Mouse (Mus musculus): Measurements from ENCODE around the gene Vmn1r202. TPM values are rescaled to one million over a fixed set of nuclear protein-coding genes. Genes with fewer than 3 reads are reported as not detected.
"Not testable (repeated sequence)": the region's sequence is repeated elsewhere in the genome, so short reads cannot be mapped to it uniquely, and the experiment has no call there.

Vmn1r202 gene
- under 1 TPM in 1 of 2 experiments, not detected in 1; 0.05 TPM for total RNA-seq (2021)
- long read RNA-seq, experiment 1, result 0 reads
- long read RNA-seq, experiment 2, result 0 reads

DNA sequence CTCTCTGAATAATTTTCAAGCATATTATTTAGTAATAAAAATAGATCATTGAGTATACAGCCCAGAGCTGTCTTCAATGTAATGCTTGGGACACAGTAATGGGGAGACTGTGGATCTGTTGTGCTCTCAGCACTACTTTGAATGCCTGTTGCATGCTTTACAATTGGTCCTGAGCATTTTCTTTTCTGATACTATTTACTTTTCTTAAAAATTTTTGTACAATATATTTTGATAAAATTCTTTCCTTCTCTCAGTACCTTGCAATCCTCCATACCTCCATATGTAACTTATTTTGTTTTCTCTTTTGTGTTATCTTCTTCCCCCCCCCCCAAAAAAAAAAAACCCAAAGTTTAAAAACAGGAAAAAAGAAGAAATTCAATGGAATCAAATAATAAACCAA, at the start of gene Vmn1r202:
Gene Vmn1r202 (minus strand): TSS at position 101 of the 400 bp plus-strand sequence.
- no peak for DNase-seq
- intact Hi-C loops (cut with DNase I), result no loop called here

GRCm38 (mm10) chr13:22552898-22553297, 47.7 kb upstream of the Vmn1r202 start, which contains the start of gene Vmn1r204:
TSS of gene Vmn1r204 (plus strand) at chr13:22553198.
- DNase-seq; intact Hi-C loops (cut with DNase I): not testable (repeated sequence)

GRCm38 (mm10) chr13:22517814-22518213, 12.6 kb upstream of the Vmn1r202 start, which contains the start of gene Vmn1r203:
TSS of gene Vmn1r203 (plus strand) at chr13:22518114.
- no peak for DNase-seq
- intact Hi-C loops (cut with DNase I), result no loop called here

DNA sequence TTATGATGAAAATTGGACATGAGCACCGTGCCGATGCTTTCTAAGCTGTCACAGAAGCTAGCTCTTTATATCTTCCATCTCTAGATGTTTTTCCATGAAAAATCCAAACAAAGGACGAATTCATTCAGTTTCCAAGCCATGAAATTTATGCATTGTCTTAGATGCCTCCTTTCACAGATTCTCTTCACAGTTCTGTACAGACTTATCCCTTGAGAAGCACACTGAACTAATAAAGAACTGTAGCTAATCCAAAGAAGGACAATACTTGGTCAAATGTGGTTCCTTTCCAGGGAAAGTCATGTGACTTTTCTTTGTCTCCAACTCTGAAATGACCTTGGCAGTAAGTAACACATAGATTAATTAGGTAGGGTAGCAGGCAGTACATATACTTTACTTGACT, 2.8 kb downstream of the Vmn1r202 start:
- intact Hi-C loops (cut with DNase I), result no loop called here
- no peak for DNase-seq

DNA sequence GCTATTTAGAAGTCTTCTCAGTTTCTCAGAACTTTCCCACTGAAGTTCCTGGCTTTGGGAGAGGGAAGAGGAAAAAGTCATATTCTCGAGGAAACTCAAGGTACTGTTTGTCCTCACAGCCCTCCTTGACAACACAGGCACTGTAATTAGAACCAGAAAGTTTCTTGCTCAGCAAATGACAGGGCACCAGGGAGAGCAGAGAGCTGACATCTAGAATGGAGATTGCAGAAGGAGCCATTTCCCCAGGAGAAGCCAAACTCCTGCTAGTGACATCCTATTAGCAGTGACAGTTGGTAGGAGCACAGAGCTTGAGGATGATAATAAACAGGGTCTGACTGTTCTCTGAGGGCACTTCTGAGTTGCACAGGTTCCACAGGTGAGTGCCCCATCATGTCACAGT, 33.6 kb downstream of the Vmn1r202 start, which contains the start of gene Vmn1r201:
Gene Vmn1r201 (plus strand): TSS at position 301 of the 400 bp plus-strand sequence.
- intact Hi-C loops (cut with DNase I), result no loop called here
- DNase-seq, result no peak

GRCm38 (mm10) chr13:22455145-22455544, 50.0 kb downstream of the Vmn1r202 start:
- intact Hi-C loops (cut with DNase I), result no loop called here
- no peak for DNase-seq

Other genes with a start within 250 kb of the Vmn1r202 start
- gene Vmn1r195, start 234.9 kb downstream of the Vmn1r202 start, total RNA-seq (2021), result not detected
- not detected for gene Vmn1r196, start 215.5 kb downstream of the Vmn1r202 start, total RNA-seq (2021)
- gene Vmn1r197, start 180.8 kb downstream of the Vmn1r202 start, total RNA-seq (2021), result not detected
- not detected for gene Vmn1r198, start 155.0 kb downstream of the Vmn1r202 start, total RNA-seq (2021)
- gene Vmn1r199, start 125.6 kb downstream of the Vmn1r202 start, total RNA-seq (2021), result not detected
- not detected for gene Vmn1r200, start 115.0 kb downstream of the Vmn1r202 start, total RNA-seq (2021)
- not detected for gene Vmn1r201, start 33.5 kb downstream of the Vmn1r202 start, total RNA-seq (2021)
- gene Vmn1r203, start 12.7 kb upstream of the Vmn1r202 start, total RNA-seq (2021), result not detected
- not detected for gene Vmn1r204, start 47.8 kb upstream of the Vmn1r202 start, total RNA-seq (2021)
- not detected for gene Vmn1r205, start 87.6 kb upstream of the Vmn1r202 start, total RNA-seq (2021)
- not detected for gene Vmn1r206, start 118.9 kb upstream of the Vmn1r202 start, total RNA-seq (2021)
- gene Vmn1r207-ps, start 224.2 kb upstream of the Vmn1r202 start, total RNA-seq (2021), result not detected

Measured in heart, postnatal 14 days (tissue).